Mouse (Mus musculus): ENCODE results near the gene Ip6k1.

Ip6k1 gene

GRCm38 (mm10) chr9:108020741-108021140 is 18.4 kb downstream of the Ip6k1 start:
- DNase-seq (ENCODE audit: extremely low read depth, insufficient read length, low spot score): no peak

- no peak for DNase-seq (ENCODE audit: extremely low read depth, insufficient read length, low spot score)
Measured at GRCm38 (mm10) chr9:108023216-108023615, 20.9 kb downstream of the Ip6k1 start.

- no peak for DNase-seq (ENCODE audit: extremely low read depth, insufficient read length, low spot score)
Measured at GRCm38 (mm10) chr9:108026584-108026983, 24.3 kb downstream of the Ip6k1 start.

GRCm38 (mm10) chr9:108027867-108028266 is 25.6 kb downstream of the Ip6k1 start:
- DNase-seq (ENCODE audit: extremely low read depth, insufficient read length, low spot score): no peak

- DNase-seq (ENCODE audit: extremely low read depth, insufficient read length, low spot score): no peak
Measured at GRCm38 (mm10) chr9:108032126-108032525, 29.8 kb downstream of the Ip6k1 start.

GRCm38 (mm10) chr9:108035331-108036156 is 33.2 kb downstream of the Ip6k1 start:
- no peak for DNase-seq (ENCODE audit: extremely low read depth, insufficient read length, low spot score)

GRCm38 (mm10) chr9:108044751-108045492 is 42.6 kb downstream of the Ip6k1 start:
- no peak for DNase-seq (ENCODE audit: extremely low read depth, insufficient read length, low spot score)

- no peak for DNase-seq (ENCODE audit: extremely low read depth, insufficient read length, low spot score)
Measured at GRCm38 (mm10) chr9:108046582-108046981, 44.3 kb downstream of the Ip6k1 start.

- no peak for DNase-seq (ENCODE audit: extremely low read depth, insufficient read length, low spot score)
Measured at GRCm38 (mm10) chr9:108047601-108048565, 45.6 kb downstream of the Ip6k1 start.

- no peak for DNase-seq (ENCODE audit: extremely low read depth, insufficient read length, low spot score)
Measured at GRCm38 (mm10) chr9:108048566-108048955, 46.3 kb downstream of the Ip6k1 start.

- peak; percentile 97 for DNase-seq (ENCODE audit: extremely low read depth, insufficient read length, low spot score)
Measured at GRCm38 (mm10) chr9:108049016-108049455, 46.7 kb downstream of the Ip6k1 start, which contains the start of gene Gmppb. Gene Gmppb, plus strand, starts transcription at chr9:108049242.

GRCm38 (mm10) chr9:108049561-108050251 is 47.4 kb downstream of the Ip6k1 start:
- no peak for DNase-seq (ENCODE audit: extremely low read depth, insufficient read length, low spot score)

- no peak for DNase-seq (ENCODE audit: extremely low read depth, insufficient read length, low spot score)
Measured at GRCm38 (mm10) chr9:108051184-108051930, 49.1 kb downstream of the Ip6k1 start.

- no peak for DNase-seq (ENCODE audit: extremely low read depth, insufficient read length, low spot score)
Measured at GRCm38 (mm10) chr9:108051931-108052220, 49.6 kb downstream of the Ip6k1 start.

- no peak for DNase-seq (ENCODE audit: extremely low read depth, insufficient read length, low spot score)
Measured at GRCm38 (mm10) chr9:108052411-108052810, 50.1 kb downstream of the Ip6k1 start.

- peak; percentile 81 for DNase-seq (ENCODE audit: extremely low read depth, insufficient read length, low spot score)
Measured at GRCm38 (mm10) chr9:108052885-108053664, 50.8 kb downstream of the Ip6k1 start, which contains the start of gene Amigo3. Gene Amigo3, plus strand, starts transcription at chr9:108053159.

- DNase-seq (ENCODE audit: extremely low read depth, insufficient read length, low spot score): no peak
Measured at GRCm38 (mm10) chr9:108053665-108054225, 51.4 kb downstream of the Ip6k1 start.

- no peak for DNase-seq (ENCODE audit: extremely low read depth, insufficient read length, low spot score)
Measured at GRCm38 (mm10) chr9:108054331-108055040, 52.2 kb downstream of the Ip6k1 start.

All from 3134 (cell line).